Mouse (Mus musculus): ENCODE data around the gene Calcr. TPM values are rescaled to one million over a fixed set of nuclear protein-coding genes. Genes with fewer than 3 reads are reported as not detected.

Calcr gene
- 0.06 TPM for polyA plus RNA-seq (2014; fragmentation: Illumina TruSeq; extraction: RNeasy Lipid Tissue Mini Kit (QIAGEN cat#74804); ENCODE audit: low read depth, low replicate concordance)

GRCm38 (mm10) chr6:3764230-3764764, at the start of gene Calcr:
Calcr (minus strand) TSS chr6:3764714.

Other genes with a start within 250 kb of the Calcr start
- 0.18 TPM for gene Tfpi2, start 224.2 kb upstream of the Calcr start, polyA plus RNA-seq (2014; fragmentation: Illumina TruSeq; extraction: RNeasy Lipid Tissue Mini Kit (QIAGEN cat#74804); ENCODE audit: low read depth, low replicate concordance)
- not detected for gene Gngt1, start 229.1 kb upstream of the Calcr start, polyA plus RNA-seq (2014; fragmentation: Illumina TruSeq; extraction: RNeasy Lipid Tissue Mini Kit (QIAGEN cat#74804); ENCODE audit: low read depth, low replicate concordance)
- gene Gng11, start 239.2 kb upstream of the Calcr start, polyA plus RNA-seq (2014; fragmentation: Illumina TruSeq; extraction: RNeasy Lipid Tissue Mini Kit (QIAGEN cat#74804); ENCODE audit: low read depth, low replicate concordance): 4.1 TPM

All from testis, adult 10 weeks (tissue).